Mouse (Mus musculus): ENCODE measurements around the gene Rnf152.

Gene Rnf152

DNA sequence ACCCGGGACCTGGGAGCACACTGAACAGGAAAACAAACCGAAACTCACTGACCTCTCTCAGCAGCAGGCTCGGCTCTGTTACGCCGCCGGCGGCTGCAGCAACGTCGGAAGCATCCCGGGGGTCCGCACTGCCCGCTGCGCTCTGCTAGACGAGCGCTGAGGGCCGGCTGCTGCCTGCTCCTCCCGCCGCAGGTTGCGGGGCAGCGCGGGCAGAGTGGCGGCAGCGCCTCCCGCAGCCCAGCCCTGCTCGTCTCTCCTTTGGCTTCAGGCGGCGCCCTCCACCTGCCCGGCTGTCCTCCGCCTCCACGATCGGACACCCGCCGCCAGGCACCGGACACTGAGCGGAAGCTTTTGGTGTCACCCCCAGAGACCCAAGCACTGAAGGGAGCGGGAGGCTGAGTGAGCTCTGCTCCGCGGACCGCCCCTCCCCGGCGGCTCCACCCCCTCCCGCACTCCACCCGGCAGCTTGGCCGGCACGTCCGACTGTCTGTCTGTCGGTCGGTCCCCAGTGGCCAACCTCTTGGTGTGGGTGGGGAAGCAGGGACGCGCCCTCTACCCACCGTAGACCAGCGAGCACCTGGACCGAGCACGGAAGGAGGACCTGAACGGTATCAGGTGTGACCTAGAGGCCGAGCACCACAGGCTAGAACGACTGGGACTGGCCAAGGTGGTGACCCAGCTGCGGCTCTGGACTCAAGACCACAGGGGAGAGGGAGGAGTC is at the start of gene Rnf152:
Rnf152 (minus strand) TSS at position 420 of the 721 bp plus-strand sequence.
- DNase-seq (ENCODE audit: low spot score): peak; percentile 1

DNA sequence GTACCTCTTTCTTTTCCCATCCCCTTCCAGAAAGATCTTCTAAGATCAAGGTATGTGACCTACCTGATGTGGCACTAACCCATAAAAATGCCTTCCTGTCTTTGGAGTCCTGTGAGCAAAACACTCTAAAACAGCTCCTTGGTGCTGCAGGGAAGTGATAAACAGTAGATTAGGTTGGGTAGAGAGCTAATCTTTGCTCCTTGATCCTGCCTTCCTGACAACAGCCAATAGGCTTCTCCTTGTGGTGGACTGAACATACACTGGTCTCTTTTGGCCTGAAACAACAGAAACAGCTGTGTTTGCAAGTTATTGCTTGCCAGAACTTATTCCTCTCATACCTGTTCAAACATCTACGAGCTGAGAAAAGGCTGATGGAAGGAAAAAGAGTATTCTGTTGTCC is 46.3 kb upstream of the Rnf152 start:
- no peak for DNase-seq (ENCODE audit: low spot score)

DNA sequence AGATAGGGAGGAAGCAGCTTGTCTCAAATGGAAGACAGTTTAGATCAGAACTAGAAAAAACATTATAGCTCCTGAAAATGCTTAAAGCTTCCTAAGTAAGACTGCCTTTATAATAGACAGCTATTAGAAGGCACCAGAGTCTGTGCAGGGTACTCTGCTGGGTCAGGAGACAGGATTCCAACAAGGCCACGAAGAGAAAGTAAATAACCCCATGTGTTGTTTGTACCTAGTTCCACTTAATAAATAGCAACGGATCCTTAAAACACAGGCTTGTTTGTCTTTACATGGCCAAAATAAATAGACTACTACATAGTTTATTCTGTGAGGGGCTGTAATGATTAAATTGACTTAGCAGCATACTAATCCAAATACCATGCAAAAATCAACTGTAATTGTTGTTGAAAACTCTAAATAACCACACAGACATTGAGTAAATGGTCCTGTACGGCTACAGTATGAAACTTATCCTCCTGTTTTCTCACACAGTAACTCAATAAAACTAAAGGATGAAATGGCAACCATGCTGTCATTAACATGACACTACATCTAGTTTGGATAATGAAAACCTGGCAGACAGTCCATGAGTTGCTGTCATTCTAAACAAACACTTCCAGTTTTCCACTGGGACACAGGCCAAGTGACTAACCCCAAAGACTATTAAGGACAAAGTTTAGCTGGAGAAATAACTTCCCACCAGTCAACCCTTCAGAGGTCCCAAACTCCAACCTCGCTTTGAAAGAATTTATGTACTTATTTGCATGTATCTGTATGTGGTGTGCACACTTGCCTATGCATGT is 27.8 kb upstream of the Rnf152 start:
- no peak for DNase-seq (ENCODE audit: low spot score)

DNA sequence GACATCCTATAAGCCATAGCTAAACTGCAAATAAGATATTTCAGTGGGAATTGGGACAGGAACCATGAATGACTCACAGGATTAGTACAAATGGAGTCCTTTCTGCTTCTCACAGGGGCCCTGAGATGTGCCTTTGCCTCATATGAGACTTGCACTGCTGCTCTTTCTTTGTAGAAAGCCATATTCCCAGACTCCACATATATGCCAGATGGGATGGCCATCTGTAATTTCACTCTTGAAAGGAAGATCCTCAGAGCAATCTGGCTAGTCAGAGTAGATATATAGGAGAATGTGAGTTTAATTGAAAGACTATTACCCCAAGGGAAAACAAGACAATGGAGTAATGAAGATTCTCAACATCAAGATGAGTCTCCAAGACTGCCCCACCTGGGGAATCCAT is 21.0 kb upstream of the Rnf152 start:
- DNase-seq (ENCODE audit: low spot score): no peak

DNA sequence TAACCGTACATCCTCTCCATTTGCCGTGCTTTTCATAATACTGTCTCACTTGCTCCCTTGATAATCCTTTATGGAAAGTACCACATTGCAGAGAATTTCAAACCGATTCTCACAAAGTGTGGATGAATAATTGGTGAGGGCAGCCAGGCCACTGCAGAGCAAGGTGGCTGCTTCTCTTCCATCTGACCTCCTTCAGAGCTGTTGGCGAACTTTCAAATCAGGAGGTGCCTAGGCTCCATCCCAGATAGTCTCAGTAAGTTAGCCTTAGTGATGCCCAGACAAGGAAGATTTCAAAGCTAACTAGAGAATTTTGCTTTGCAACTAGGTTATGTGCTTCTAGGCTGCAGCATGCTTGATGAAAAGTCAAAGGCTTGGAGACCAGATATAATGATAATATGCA is 18.1 kb upstream of the Rnf152 start:
- no peak for DNase-seq (ENCODE audit: low spot score)

DNA sequence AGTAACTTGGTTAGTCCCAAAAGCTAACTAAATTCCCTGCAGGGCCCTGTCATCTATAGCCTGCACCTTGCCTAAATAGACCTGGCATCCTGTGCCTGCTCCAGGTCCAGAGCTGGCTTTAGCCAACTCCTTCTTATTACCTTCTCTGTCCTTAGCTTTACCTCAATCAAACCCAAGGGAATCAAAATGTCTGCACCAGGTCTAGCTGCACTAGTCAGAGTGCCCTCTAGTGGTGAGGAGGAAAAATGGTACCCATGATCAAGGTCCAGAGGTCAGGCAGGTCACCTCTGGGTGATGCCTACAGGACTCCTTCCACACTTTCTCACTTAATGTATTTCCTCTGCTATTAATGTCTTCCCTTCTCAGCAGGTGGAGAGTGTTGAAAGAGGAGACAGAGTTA is 6.2 kb upstream of the Rnf152 start:
- no peak for DNase-seq (ENCODE audit: low spot score)

DNA sequence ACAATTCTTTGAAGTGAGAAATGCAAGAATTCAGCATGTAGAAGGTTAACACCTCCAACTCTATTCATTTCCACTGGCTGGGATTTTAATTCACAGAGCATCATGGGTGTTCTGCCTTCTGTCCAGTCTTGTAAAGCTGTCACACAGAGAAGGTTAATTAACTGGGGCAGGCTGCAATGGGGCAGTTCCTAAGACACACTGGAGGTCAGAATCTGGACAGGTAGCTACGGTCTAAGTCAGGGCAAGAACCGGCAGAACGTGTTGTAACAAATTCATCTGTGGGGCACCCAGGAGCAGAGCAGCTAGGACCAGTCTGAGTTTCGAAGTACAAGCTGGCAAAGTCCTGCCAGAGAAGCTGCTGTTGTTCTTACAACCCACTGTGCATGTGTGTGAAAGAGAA is 2.4 kb upstream of the Rnf152 start:
- DNase-seq (ENCODE audit: low spot score): no peak

DNA sequence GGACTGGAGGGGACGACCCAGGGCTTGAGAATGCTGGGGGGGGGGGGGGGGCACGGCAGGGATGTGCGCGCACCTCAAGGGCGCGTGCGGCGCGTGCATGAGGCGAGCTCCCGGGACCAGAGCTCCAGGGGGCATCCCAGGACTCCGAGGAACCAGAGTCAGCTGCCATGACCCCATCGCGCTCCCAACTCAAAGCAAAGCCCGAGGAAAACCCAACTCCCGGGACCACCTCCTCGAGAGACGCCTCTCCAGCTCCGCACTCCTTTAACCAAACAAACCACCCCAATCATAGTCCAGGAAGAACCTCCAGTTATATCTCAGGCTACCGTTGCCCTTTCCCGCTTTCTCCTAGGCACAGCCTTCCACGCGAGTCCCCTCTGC is 610 bp downstream of the Rnf152 start:
- DNase-seq (ENCODE audit: low spot score): no peak

DNA sequence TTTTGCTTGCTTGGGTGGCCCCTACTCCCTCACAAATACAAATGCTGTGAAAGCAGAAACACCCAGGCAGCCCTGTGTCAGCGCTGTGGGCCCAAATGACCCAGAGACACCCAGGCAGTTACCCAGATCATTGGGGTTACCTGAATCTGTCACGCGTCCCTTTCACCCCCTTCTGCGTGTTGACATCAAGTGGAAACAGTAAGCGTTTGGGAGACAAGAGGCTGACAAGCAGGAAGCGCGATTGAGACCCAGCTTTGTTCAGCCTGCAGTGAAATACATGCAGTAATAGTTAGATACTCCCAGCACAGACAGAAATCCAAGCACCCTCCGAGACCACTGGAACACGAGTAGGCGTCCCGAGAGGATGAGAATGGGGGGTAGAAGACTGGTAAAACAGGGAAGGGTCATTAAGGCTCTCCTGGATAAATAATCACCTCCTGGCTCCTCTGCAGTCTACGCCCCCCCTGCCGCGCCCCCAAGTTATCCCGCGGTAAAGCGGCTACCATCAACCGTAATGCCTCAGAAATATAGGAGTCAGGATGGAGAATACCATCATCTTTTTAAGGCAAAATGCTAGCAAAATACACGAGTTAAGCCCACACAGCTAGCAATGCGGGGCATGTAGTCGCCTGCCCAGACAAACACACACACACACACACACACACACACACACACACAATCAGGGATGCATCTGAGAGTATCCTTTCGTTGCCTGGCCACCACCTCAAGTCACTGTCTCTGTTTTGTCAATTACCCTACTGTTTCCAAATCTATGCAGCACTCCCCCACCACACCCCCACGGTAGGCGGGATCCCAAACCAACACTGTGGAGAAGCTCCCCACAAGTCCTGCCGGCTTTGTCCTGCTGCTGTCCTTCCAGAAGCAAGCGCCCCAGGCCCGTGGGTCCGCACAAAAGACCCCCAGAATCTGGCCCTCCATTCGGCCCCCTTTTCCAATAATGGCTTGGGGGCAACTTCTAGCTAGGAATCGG is 1.3 kb downstream of the Rnf152 start:
- DNase-seq (ENCODE audit: low spot score): no peak

DNA sequence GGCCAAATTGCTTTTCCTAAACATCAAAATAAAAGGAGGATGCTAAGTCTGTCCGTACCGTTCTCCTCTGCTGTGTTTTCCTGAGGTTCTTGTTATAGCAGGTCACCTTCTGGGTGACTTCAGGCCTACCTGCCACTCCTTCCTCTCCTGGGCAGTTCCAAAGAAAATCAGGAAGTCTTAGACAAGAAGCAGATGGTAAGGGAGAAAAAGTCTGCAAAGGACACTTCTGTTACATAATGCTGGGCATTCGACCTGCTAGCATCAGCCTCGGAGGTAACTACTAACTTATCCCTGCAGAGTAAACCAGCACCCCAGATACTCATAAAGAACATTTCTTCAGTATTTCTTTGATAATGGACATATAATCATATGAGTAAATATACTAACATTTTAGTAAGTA is 4.7 kb downstream of the Rnf152 start:
- DNase-seq (ENCODE audit: low spot score): no peak

DNA sequence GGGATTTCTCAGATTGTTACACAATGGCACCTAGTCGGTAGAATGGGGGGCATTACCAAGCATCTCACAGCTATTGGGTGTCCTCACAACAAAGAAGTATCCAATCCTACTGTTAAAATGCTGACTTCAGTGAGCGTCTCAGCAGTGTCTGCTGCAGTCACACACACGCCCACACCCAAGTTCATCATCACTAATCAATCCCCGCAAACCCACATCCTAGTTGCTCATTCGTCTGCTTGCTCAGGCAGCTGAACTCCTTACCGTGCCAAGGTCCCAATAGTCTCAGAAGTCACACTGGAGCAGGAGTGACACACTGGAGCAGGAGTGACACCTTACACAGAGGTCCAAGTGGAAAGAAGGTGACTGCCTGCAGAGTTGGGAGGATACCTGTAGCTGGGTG is 14.2 kb downstream of the Rnf152 start:
- no peak for DNase-seq (ENCODE audit: low spot score)

DNA sequence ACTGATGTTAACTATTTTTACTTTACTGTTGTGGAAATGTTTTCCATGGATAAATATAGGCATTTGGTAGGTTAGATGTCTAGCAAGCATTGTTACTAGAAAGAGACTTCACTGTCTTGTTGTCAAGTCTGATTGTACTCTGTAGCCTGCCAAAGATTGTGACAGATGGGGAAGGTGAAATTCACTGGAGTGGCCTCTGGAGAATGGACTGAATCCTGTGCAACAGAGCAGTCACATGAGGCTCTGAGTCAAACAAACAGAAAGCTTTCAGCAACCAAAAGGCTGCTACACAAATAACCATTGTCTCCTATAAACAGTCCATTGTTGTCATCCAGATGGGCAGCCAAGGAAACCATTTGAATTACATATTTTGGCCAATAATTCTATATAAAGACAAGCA is 15.6 kb downstream of the Rnf152 start:
- no peak for DNase-seq (ENCODE audit: low spot score)

DNA sequence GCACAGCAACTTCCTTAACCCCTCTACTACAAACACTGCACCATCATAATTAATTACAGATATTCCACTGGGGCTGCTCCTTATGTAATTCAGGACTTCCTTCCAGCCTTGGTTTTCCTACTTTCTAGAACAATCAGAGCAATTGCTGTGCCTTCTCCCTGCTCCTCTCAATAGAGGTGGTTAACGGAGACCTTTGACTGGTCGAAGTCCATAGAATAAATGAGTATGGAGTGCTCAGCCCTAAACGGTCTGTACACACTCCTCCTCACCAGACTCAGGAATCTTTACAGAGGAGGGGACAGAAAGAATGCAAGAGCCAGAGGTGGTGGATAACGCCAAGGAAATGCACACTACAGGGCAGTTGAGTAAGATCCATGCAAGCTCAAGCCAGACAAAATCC is 19.1 kb downstream of the Rnf152 start:
- DNase-seq (ENCODE audit: low spot score): no peak

DNA sequence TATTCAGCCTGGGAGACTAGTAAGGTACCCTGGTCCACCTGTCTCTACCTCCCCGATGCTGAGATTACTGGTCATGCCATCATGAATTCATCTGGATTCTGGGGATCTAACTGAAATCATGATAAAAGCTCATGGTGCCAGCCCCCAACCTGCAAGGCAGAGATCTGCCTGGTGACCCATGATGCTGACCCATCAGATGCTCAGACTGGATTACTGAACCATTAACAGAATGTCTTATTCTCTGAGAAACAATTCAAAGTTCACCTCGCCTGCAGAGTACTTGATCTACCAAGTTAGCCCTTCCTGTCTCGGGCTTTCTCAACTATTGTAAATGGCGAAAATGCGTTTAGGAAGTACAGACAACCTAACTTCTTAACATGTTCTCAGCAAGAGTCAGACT is 20.4 kb downstream of the Rnf152 start:
- no peak for DNase-seq (ENCODE audit: low spot score)

DNA sequence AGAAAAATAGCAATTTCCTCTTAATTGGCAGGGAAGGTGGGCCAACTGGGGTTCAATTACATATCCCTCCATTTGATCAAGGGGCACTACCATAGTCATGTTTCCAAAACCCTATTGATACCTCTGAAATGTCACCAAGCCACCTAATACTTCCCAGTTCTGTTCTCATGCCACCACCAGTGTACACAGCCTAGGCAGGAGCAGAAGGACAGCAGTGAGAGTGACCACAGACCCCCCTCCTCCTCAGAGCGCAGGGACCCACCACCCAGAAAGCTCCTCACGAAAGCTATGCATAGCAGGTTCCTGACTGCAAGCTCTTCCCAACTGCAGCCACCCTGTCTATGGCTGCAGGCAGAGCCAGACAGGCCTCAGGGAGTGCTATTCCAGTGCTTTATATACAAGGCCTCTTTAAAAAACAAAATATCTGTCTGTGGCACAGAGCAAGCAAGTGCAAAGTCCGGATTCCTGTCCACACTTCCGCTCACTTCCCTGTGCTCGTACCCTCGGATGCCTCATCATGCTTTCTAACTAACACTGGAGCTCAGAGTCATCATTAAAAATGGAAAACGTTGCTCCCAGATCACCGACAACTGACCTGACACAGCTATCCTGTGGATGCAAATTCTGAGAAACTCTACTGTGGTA is 24.3 kb downstream of the Rnf152 start:
- no peak for DNase-seq (ENCODE audit: low spot score)

DNA sequence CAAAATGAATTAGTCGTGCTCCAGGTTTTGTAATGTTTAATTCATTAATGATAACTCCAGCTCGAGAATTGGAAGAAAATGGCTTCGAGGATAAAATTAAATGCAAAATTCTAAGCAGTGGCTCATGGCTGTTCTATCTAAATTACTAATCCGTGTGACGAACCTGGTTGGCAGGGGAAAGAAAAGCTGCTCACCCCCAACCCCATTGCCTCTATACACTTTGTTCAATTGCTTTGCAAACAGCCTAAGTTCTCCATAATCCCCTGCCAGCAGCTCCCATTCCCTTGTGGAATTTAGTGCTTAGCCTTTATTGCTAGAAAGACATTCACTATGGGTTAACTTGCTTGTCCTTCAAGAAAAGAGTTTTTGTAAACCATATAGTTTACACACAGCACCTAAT is 24.9 kb downstream of the Rnf152 start:
- no peak for DNase-seq (ENCODE audit: low spot score)

DNA sequence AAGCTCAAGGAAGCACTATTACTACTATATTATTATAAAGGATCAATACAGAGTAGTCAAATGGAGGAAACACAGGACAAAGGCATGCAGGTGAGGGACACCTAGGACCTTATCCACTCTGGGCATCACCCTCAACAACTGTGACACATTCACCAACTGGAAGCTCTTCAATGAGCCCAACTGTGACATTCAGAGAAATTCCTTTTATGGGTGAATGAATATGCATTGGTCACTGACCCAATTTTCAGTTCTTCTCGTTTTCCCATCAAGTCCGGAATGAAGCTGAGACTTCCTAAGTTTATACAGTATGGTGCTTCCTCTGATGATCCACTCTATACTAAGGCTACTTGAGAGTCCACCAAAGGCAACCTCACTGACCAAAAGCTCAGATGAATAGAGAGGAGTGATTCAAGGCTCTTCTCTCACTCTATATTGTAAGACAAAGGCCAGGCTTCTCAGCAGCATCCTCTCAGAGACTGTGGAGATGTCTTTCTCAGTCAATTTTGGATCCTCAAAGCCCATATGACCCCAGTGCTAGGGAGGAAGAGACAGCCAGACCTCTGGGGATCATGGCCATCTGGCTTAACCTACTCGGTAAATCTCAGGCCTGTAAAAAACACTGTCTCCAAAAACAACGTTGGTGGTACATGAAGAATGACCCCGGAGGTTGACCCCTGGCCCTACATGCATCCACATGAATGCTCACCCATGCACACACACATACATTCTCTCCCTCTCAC is 25.8 kb downstream of the Rnf152 start:
- no peak for DNase-seq (ENCODE audit: low spot score)

DNA sequence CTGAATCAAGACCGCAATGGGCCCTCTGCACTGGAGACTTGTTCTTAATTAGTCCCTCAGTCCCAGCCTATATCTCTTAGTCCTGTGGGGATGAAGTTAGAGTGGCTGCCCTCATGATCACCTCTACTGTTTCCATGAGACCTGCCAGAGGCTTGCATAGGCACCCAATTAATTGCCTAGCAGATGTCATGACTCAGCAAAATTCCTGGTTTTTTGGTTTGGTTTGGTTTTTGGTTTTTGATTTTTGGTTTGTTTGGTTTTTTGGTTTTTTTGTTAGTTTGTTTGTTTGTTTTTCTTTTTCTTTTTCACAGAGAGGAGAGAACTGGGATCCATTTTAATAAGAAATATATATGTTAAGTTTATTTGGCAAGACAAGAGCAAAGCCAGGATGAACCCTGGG is 28.7 kb downstream of the Rnf152 start:
- DNase-seq (ENCODE audit: low spot score): no peak

DNA sequence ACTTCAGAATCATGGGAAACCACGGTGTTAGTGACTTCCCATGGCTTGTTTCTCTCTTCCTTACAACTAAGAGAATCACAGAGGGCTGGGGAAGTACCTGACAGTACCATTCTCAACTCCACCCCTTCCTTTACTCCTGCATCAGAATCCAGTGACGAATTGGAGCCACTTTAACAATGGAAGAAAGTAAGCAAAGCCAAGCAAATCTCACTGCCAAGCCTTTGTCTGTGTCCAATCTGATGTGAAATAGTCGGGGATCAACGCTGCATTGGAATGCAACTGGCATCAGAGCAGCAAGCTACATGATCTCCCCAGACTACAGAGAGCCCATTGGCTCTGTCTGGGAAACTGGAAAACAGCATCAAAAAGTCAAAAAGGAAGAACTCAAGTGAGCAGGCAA is 31.9 kb downstream of the Rnf152 start:
- no peak for DNase-seq (ENCODE audit: low spot score)

DNA sequence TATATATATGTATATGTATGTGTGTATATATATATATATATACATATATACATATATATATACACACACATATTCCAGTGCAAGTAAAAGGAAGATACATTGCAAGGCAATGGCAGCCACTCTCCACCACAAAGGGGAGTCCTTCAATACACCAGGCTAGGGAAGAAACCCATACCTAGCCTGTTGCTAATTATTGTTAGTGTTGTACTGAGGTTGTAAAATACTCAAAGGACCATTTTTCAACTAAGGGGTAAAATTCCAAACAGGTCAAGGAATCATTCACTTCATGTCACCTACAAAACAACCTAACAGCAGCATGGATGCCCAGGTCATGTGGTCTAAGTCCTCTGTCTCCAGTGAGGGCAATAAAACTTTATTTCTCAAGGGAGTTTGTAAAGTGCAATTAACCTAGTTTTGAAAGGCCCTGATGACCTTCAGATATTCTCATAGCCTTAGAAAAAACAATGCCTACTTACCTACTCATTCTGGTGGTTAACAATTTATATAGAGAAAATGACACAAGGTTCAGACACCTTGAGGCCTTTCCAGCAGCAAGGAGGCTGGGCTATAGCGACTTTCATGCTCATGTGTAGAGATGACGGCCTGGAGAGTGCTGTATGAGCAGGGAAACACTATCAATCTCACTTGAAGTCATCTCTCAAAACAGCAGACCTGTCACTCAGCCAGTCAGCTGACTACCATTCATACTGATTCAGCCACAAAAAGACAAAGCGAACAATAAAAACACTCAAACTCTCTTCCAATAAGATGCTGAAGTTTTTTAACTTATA is 42.3 kb downstream of the Rnf152 start:
- no peak for DNase-seq (ENCODE audit: low spot score)

DNA sequence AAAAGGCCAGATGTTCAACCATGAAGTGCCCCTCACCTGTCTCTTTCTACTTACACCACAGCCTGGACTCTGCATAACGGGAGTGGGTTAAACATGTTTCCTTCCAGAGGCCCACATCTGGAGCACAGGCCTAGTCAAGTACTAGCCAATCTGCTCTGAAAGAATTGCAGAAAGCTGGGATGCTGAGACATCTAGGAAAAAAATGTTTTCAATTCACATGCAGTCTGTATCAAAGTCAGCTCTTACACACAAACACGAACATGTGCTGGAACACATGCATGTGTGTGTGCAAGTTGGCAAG is 44.0 kb downstream of the Rnf152 start:
- no peak for DNase-seq (ENCODE audit: low spot score)

Data from spleen, adult 12 weeks (tissue).